Mouse (Mus musculus): ENCODE data around the gene Palm3. TPM values are rescaled to one million over a fixed set of nuclear protein-coding genes. Genes with fewer than 3 reads are reported as not detected.

The Palm3 gene
- polyA plus RNA-seq, 1 experiment from 2014 or later = 0.30 TPM

GRCm38 (mm10) chr8:84025863-84026262 lies 4.6 kb downstream of the Palm3 start:
- 5% methylated on average over 41 of the region's 41 CpGs for WGBS
- H3K36me3 ChIP-seq (ENCODE audit: control insufficient read depth, insufficient read depth) = no peaks in the 10 kb centered on the region
- no peak overlapping the region for H3K9ac ChIP-seq (ENCODE audit: low read depth, low read length)
- H3K4me1 ChIP-seq (replicated peaks; ENCODE audit: control insufficient read depth, insufficient read depth, low read length) = peaks cover 15% of the 10 kb centered on the region; the same call in 1 of the 2 replicates
- H3K27me3 ChIP-seq (replicated peaks; ENCODE audit: control insufficient read depth, insufficient read depth, low read length) = peaks cover 7% of the 10 kb centered on the region; the same call in 1 of the 2 replicates
- peak overlapping the region; percentile 29 for H3K4me3 ChIP-seq (ENCODE audit: low read depth, low read length)
- TF ChIP-seq CTCF (IDR thresholded peaks at IDR 0.05; ENCODE audit: low read depth) = no peak
- no peaks in the 10 kb centered on the region for H3K9me3 ChIP-seq (ENCODE audit: control insufficient read depth)
- no peak for ATAC-seq
- H3K4me2 ChIP-seq (replicated peaks; ENCODE audit: low read depth) = peak overlapping the region; percentile 68
- no peak overlapping the region for H3K27ac ChIP-seq (ENCODE audit: low read depth, low read length)

DNA sequence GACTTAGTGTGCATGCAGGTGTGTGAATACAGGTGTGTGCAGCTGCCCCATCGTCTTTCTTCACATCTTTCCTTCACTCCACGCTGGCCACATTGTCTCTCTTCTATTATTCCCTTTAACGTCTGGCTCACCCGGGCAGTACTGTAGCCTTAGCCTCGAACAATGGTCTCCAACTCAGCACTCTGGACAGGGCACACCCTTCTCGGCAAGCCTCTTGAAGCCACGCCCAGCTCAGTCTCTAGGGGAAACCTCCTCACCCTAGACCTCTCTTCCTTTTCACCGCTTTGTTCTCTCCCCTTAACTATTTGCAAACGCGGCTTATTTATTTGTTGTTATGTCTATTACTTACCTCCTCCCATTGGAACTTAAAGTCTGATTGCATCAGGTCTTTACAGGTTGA lies 6.2 kb downstream of the Palm3 start:
- peaks cover 7% of the 10 kb centered on the region; the same call in 1 of the 2 replicates for H3K27me3 ChIP-seq (replicated peaks; ENCODE audit: control insufficient read depth, insufficient read depth, low read length)
- H3K36me3 ChIP-seq (ENCODE audit: control insufficient read depth, insufficient read depth) = no peaks in the 10 kb centered on the region
- no peaks in the 10 kb centered on the region for H3K9me3 ChIP-seq (ENCODE audit: control insufficient read depth)
- H3K4me1 ChIP-seq (replicated peaks; ENCODE audit: control insufficient read depth, insufficient read depth, low read length) = peaks cover 12% of the 10 kb centered on the region; the same call in 1 of the 2 replicates
- H3K9ac ChIP-seq (ENCODE audit: low read depth, low read length) = no peak overlapping the region
- WGBS = 21% methylated on average over 10 of the region's 10 CpGs
- no peak overlapping the region for H3K27ac ChIP-seq (ENCODE audit: low read depth, low read length)
- no peak for TF ChIP-seq CTCF (IDR thresholded peaks at IDR 0.05; ENCODE audit: low read depth)
- no peak for ATAC-seq
- H3K4me2 ChIP-seq (replicated peaks; ENCODE audit: low read depth) = no peak overlapping the region
- no peak overlapping the region for H3K4me3 ChIP-seq (ENCODE audit: low read depth, low read length)

DNA sequence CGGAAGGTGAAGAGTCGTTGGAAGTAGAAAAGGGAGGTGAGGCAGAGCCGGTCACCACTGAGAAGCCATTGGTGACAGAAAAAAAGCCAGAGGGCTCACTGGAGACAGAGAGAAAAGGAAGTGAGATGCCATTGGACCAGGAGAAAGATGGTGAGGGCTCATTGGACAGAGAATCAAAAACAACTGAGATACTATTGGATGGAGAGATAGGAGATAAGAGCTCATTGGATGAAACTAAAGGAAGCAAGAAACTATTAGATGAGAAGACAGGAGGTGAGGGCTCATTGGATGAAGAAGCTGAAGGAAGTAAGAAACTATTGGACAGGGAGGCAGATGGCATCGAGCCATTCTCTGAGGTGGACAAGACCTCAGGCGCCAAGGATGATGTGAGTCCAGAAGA lies 8.0 kb downstream of the Palm3 start:
- peaks cover 7% of the 10 kb centered on the region; the same call in 1 of the 2 replicates for H3K27me3 ChIP-seq (replicated peaks; ENCODE audit: control insufficient read depth, insufficient read depth, low read length)
- no peak overlapping the region for H3K4me2 ChIP-seq (replicated peaks; ENCODE audit: low read depth)
- ATAC-seq = no peak
- no peaks in the 10 kb centered on the region for H3K9me3 ChIP-seq (ENCODE audit: control insufficient read depth)
- H3K9ac ChIP-seq (ENCODE audit: low read depth, low read length) = no peak overlapping the region
- 84% methylated on average over 5 of the region's 5 CpGs for WGBS
- no peak for TF ChIP-seq CTCF (IDR thresholded peaks at IDR 0.05; ENCODE audit: low read depth)
- no peak overlapping the region for H3K4me3 ChIP-seq (ENCODE audit: low read depth, low read length)
- no peaks in the 10 kb centered on the region for H3K4me1 ChIP-seq (replicated peaks; ENCODE audit: control insufficient read depth, insufficient read depth, low read length)
- H3K27ac ChIP-seq (ENCODE audit: low read depth, low read length) = no peak overlapping the region
- no peaks in the 10 kb centered on the region for H3K36me3 ChIP-seq (ENCODE audit: control insufficient read depth, insufficient read depth)

DNA sequence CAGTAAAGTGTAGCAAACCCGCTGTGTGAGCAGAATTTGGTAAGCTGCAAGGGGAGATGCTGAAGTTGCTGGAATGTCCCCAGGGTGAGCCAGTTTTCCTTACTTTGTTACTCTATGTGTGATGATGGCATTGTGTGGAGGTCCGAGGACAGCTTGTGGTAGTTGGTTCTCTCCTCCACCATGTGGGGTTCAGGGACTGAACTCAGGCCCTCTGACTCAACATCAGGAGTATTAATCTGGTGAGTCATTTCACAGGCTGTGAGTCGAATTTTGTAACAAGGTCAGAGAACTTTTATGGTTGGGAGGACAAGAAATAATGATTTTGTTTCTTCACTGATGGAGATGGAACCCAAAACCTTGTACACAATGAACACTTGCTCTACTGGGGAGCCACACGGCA lies 11.5 kb downstream of the Palm3 start:
- no peaks in the 10 kb centered on the region for H3K36me3 ChIP-seq (ENCODE audit: control insufficient read depth, insufficient read depth)
- H3K9me3 ChIP-seq (ENCODE audit: control insufficient read depth) = no peaks in the 10 kb centered on the region
- H3K4me1 ChIP-seq (replicated peaks; ENCODE audit: control insufficient read depth, insufficient read depth, low read length) = no peaks in the 10 kb centered on the region
- no peaks in the 10 kb centered on the region for H3K27me3 ChIP-seq (replicated peaks; ENCODE audit: control insufficient read depth, insufficient read depth, low read length)
- H3K4me2 ChIP-seq (replicated peaks; ENCODE audit: low read depth) = no peak overlapping the region
- 67% methylated on average over 4 of the region's 4 CpGs for WGBS
- TF ChIP-seq CTCF (IDR thresholded peaks at IDR 0.05; ENCODE audit: low read depth) = no peak
- no peak overlapping the region for H3K27ac ChIP-seq (ENCODE audit: low read depth, low read length)
- ATAC-seq = no peak
- H3K9ac ChIP-seq (ENCODE audit: low read depth, low read length) = no peak overlapping the region
- no peak overlapping the region for H3K4me3 ChIP-seq (ENCODE audit: low read depth, low read length)

DNA sequence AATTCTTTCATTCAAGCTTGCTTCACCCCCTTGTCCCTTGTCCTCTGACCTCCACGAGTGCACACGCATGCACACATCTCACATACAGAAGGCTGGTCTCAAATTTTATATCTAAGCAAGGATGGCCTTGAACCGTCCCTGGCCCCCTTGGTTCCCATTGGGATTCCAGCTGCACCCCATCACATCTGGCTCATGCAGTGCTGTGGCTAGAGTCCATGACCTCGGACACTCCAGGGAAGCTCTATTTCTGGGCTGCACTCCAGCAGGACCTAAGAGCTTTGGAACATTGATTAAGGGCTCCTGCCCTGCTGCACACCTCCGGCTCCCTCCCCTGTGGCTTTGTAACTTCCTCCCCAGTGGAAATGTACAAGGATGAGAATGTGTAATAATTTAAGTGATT lies 16.7 kb downstream of the Palm3 start:
- H3K27ac ChIP-seq (ENCODE audit: low read depth, low read length) = no peak overlapping the region
- no peak overlapping the region for H3K9ac ChIP-seq (ENCODE audit: low read depth, low read length)
- no peak overlapping the region for H3K4me2 ChIP-seq (replicated peaks; ENCODE audit: low read depth)
- no peaks in the 10 kb centered on the region for H3K9me3 ChIP-seq (ENCODE audit: control insufficient read depth)
- H3K36me3 ChIP-seq (ENCODE audit: control insufficient read depth, insufficient read depth) = no peaks in the 10 kb centered on the region
- H3K27me3 ChIP-seq (replicated peaks; ENCODE audit: control insufficient read depth, insufficient read depth, low read length) = peaks cover 6% of the 10 kb centered on the region; the same call in 1 of the 2 replicates
- no peak overlapping the region for H3K4me3 ChIP-seq (ENCODE audit: low read depth, low read length)
- no peaks in the 10 kb centered on the region for H3K4me1 ChIP-seq (replicated peaks; ENCODE audit: control insufficient read depth, insufficient read depth, low read length)
- 69% methylated on average over 5 of the region's 5 CpGs for WGBS
- ATAC-seq = no peak
- TF ChIP-seq CTCF (IDR thresholded peaks at IDR 0.05; ENCODE audit: low read depth) = no peak

- no peaks in the 10 kb centered on the region for H3K36me3 ChIP-seq (ENCODE audit: control insufficient read depth, insufficient read depth)
- H3K27ac ChIP-seq (ENCODE audit: low read depth, low read length) = no peak overlapping the region
- H3K9me3 ChIP-seq (ENCODE audit: control insufficient read depth) = no peaks in the 10 kb centered on the region
- 7% methylated on average over 5 of the region's 5 CpGs for WGBS
- H3K27me3 ChIP-seq (replicated peaks; ENCODE audit: control insufficient read depth, insufficient read depth, low read length) = peaks cover 16% of the 10 kb centered on the region
- H3K4me3 ChIP-seq (ENCODE audit: low read depth, low read length) = no peak overlapping the region
- no peaks in the 10 kb centered on the region for H3K4me1 ChIP-seq (replicated peaks; ENCODE audit: control insufficient read depth, insufficient read depth, low read length)
- no peak overlapping the region for H3K4me2 ChIP-seq (replicated peaks; ENCODE audit: low read depth)
- no peak overlapping the region for H3K9ac ChIP-seq (ENCODE audit: low read depth, low read length)
- TF ChIP-seq CTCF (IDR thresholded peaks at IDR 0.05; ENCODE audit: low read depth) = peak; percentile 92
- no peak for ATAC-seq
Measured at GRCm38 (mm10) chr8:84039050-84039449, 17.8 kb downstream of the Palm3 start.
